17 mouse cellular contexts compared by ENCODE assay signal in genomic region chr6:148528611-148529010, GRCm38 (mm10).
"Had no signal": no experiment of that assay in that cellular context is flagged by ENCODE, and none has a peak within 500 bp of the region (broad histone marks: within the 10 kb centered on the region; RNA-seq: fewer than 3 reads in every experiment).

No protein-coding gene starts in this region.

- H3K9ac ChIP-seq: lung, embryonic 15.5 days; midbrain, embryonic 13.5 days; midbrain, embryonic 15.5 days; neural tube, embryonic 12.5 days; stomach, embryonic 15.5 days had no signal

- H3K4me1 ChIP-seq: lung, embryonic 15.5 days; megakaryocyte, embryonic 14.5 days; midbrain, embryonic 13.5 days; midbrain, embryonic 15.5 days; neural tube, embryonic 12.5 days; stomach, embryonic 15.5 days had no signal

- H3K4me2 ChIP-seq: lung, embryonic 15.5 days; midbrain, embryonic 11.5 days; midbrain, embryonic 13.5 days; midbrain, embryonic 15.5 days; neural tube, embryonic 12.5 days; stomach, embryonic 15.5 days had no signal

- H3K9me3 ChIP-seq: lung, embryonic 15.5 days; megakaryocyte, embryonic 14.5 days; midbrain, embryonic 13.5 days; midbrain, embryonic 15.5 days; neural tube, embryonic 12.5 days; stomach, embryonic 15.5 days had no signal

- DNase-seq: lung, adult 2 months; lung, postnatal 14 days; lung, postnatal 36 days; right cerebral cortex, postnatal 14 days; thymus, adult 2 months; thymus, postnatal 25 days; thymus, postnatal 4 days had no signal

- ATAC-seq: lung, postnatal 0 days; midbrain, embryonic 13.5 days; midbrain, embryonic 15.5 days had no signal

- H3K27me3 ChIP-seq: lung, embryonic 15.5 days; megakaryocyte, embryonic 14.5 days; midbrain, embryonic 13.5 days; midbrain, embryonic 15.5 days; neural tube, embryonic 12.5 days; stomach, embryonic 15.5 days had no signal

- H3K36me3 ChIP-seq: lung, embryonic 15.5 days; midbrain, embryonic 13.5 days; midbrain, embryonic 15.5 days; neural tube, embryonic 12.5 days; stomach, embryonic 15.5 days had no signal

- H3K27ac ChIP-seq: lung, embryonic 15.5 days; macrophage; midbrain, embryonic 13.5 days; midbrain, embryonic 15.5 days; neural tube, embryonic 12.5 days; stomach, embryonic 15.5 days; stomach, postnatal 0 days had no signal

- H3K4me3 ChIP-seq: lung, embryonic 15.5 days; megakaryocyte, embryonic 14.5 days; midbrain, embryonic 13.5 days; midbrain, embryonic 15.5 days; neural tube, embryonic 12.5 days; stomach, embryonic 15.5 days had no signal
